Comparison of ENCODE assay signal across 29 mouse cellular contexts in the genomic region with DNA sequence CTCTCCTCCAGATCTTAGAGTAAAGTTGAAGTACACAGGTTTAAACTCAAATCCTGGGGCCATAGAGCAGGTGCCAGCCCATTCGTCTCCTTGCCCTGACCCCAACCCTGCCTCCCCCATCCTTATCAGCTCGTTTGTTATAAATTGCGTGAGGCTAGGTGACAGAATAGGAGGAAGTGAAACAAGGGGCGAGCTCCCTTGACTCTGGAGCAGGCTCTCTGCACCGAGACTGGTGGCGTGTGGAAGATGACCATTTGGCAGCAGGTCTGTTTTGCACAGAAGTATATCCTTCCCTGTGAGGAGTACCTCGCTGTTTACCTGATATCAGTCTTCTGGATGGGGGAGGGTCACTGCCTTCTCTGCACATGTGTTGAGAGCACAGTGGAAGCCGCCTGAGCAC. TPM values are rescaled to one million over a fixed set of nuclear protein-coding genes. Genes with fewer than 3 reads are reported as not detected.
A peak's percentile ranks its signal among the peaks of the same experiment; 100 is the strongest.
DNase-seq lines count a peak whose midpoint lies in the region; ATAC-seq and TF ChIP-seq lines count a peak whose summit lies in the region.
"Had no signal": no experiment of that assay in that cellular context is flagged by ENCODE, and none has a peak within 500 bp of the region (broad histone marks: within the 10 kb centered on the region; RNA-seq: fewer than 3 reads in every experiment).

No protein-coding gene starts in this region.

- no peaks in the 10 kb centered on the region for H3K27me3 ChIP-seq in heart, embryonic 11.5 days (ENCODE audit: control insufficient read depth, insufficient read depth, low read length)
- no peaks in the 10 kb centered on the region for H3K27me3 ChIP-seq in lung, embryonic 14.5 days (ENCODE audit: insufficient read depth, low read length)
- H3K27me3 ChIP-seq in splenic B cell, adult 2 months (ENCODE audit: control insufficient read depth, insufficient read depth, low read length, poor library complexity, severe bottlenecking): no peaks in the 10 kb centered on the region
- H3K27me3 ChIP-seq: embryonic facial prominence, embryonic 15.5 days; forebrain, embryonic 15.5 days; hindbrain, embryonic 13.5 days; limb, embryonic 12.5 days; neural tube, embryonic 15.5 days had no signal

- H3K9ac ChIP-seq in heart, embryonic 11.5 days (ENCODE audit: low read depth, low read length): no peak overlapping the region
- no peak overlapping the region for H3K9ac ChIP-seq in lung, embryonic 14.5 days
- H3K9ac ChIP-seq: embryonic facial prominence, embryonic 15.5 days; forebrain, embryonic 15.5 days; hindbrain, embryonic 13.5 days; limb, embryonic 12.5 days; liver, postnatal 0 days; neural tube, embryonic 15.5 days had no signal

- no peaks in the 10 kb centered on the region for H3K36me3 ChIP-seq in heart, embryonic 11.5 days (ENCODE audit: control insufficient read depth, insufficient read depth, low read length)
- H3K36me3 ChIP-seq in lung, embryonic 14.5 days (ENCODE audit: insufficient read depth): peaks cover 20% of the 10 kb centered on the region; the same call in 1 of the 2 replicates
- H3K36me3 ChIP-seq in splenic B cell, adult 2 months (ENCODE audit: control insufficient read depth, insufficient read depth, low read length, poor library complexity, severe bottlenecking): no peaks in the 10 kb centered on the region

- no peak for TF ChIP-seq CTCF in lung, embryonic 14.5 days (IDR thresholded peaks at IDR 0.05; ENCODE audit: low read depth)

- no peaks in the 10 kb centered on the region for H3K9me3 ChIP-seq in heart, embryonic 11.5 days (replicated peaks; ENCODE audit: control insufficient read depth, low read length)
- no peaks in the 10 kb centered on the region for H3K9me3 ChIP-seq in lung, embryonic 14.5 days (ENCODE audit: low read depth, low read length)
- H3K9me3 ChIP-seq: embryonic facial prominence, embryonic 15.5 days; forebrain, embryonic 15.5 days; hindbrain, embryonic 13.5 days; limb, embryonic 12.5 days; neural tube, embryonic 15.5 days had no signal

- peaks cover 16% of the 10 kb centered on the region; the same call in 1 of the 2 replicates for H3K4me1 ChIP-seq in heart, embryonic 11.5 days (ENCODE audit: control insufficient read depth, insufficient read depth, low read length)
- H3K4me1 ChIP-seq in lung, embryonic 14.5 days (ENCODE audit: insufficient read depth): no peaks in the 10 kb centered on the region
- H3K4me1 ChIP-seq: embryonic facial prominence, embryonic 15.5 days; forebrain, embryonic 15.5 days; hindbrain, embryonic 13.5 days; limb, embryonic 12.5 days; neural tube, embryonic 15.5 days had no signal

- H3K4me3 ChIP-seq in heart, embryonic 11.5 days (ENCODE audit: low read depth, low read length): no peak overlapping the region
- no peak overlapping the region for H3K4me3 ChIP-seq in lung, embryonic 14.5 days (ENCODE audit: low read depth, low read length)
- H3K4me3 ChIP-seq: embryonic facial prominence, embryonic 15.5 days; forebrain, embryonic 15.5 days; hindbrain, embryonic 13.5 days; limb, embryonic 12.5 days; neural tube, embryonic 15.5 days had no signal

- H3K4me2 ChIP-seq in heart, embryonic 11.5 days: peak overlapping the region; percentile 32
- no peak overlapping the region for H3K4me2 ChIP-seq in lung, embryonic 14.5 days
- H3K4me2 ChIP-seq: embryonic facial prominence, embryonic 15.5 days; forebrain, embryonic 15.5 days; hindbrain, embryonic 13.5 days; limb, embryonic 12.5 days; liver, embryonic 11.5 days; neural tube, embryonic 15.5 days had no signal

- ATAC-seq in heart, embryonic 11.5 days (replicated peaks; ENCODE audit: insufficient number of reproducible peaks, low FRiP score, low TSS enrichment): no peak
- no peak for ATAC-seq in lung, embryonic 14.5 days (ENCODE audit: insufficient read depth)
- ATAC-seq in granulocyte monocyte progenitor cell, adult 5-6 weeks (replicated peaks; ENCODE audit: poor library complexity, severe bottlenecking): peak; percentile 90
- ATAC-seq: forebrain, embryonic 15.5 days; liver, postnatal 0 days; midbrain, embryonic 16.5 days had no signal

- DNase-seq in heart, postnatal 4 days: no peak
- no peak for DNase-seq in lung, embryonic 14.5 days
- no peak for DNase-seq in lung, adult 18-20 months
- DNase-seq in splenic B cell, adult 2 months (ENCODE audit: low read depth, low spot score): peak; percentile 44
- DNase-seq in kidney, adult 11 months: no peak
- DNase-seq in embryo, embryonic 10.5 days (ENCODE audit: low spot score): no peak
- DNase-seq: adrenal gland, postnatal 10 days; cerebellum, adult 18-20 months; cerebellum, postnatal 14 days; embryo, embryonic 11 days; kidney, adult 18-20 months; kidney, postnatal 14 days; liver, postnatal 0 days had no signal

- H3K27ac ChIP-seq in heart, embryonic 11.5 days (ENCODE audit: low read depth, low read length): peak overlapping the region; percentile 66
- 0 out of 2 replicates have a peak overlapping the region, but pooled peaks have one; percentile 15 for H3K27ac ChIP-seq in lung, embryonic 14.5 days (ENCODE audit: low read depth)
- H3K27ac ChIP-seq: embryonic facial prominence, embryonic 15.5 days; forebrain, embryonic 15.5 days; hindbrain, embryonic 13.5 days; limb, embryonic 12.5 days; neural tube, embryonic 15.5 days had no signal

- WGBS in heart, embryonic 11.5 days (ENCODE audit: insufficient replicate concordance): 26% methylated on average over 8 of the region's 8 CpGs
- 32% methylated on average over 8 of the region's 8 CpGs for WGBS in lung, embryonic 14.5 days

RNA-seq across cellular contexts. Expression of a gene that starts 23.9 kb away (rescaled TPM):
- 11.8 and 13.6 TPM in 2 replicates for polyA plus RNA-seq in heart, embryonic 11.5 days (2014; fragmentation: Nextera tagmentation; extraction: Ambion mirVana)
- total RNA-seq in heart, postnatal 4 days (2021): 10 to 100 TPM; 11.7 to 11.9 TPM
- 27.9 and 29.5 TPM in 2 replicates for polyA plus RNA-seq in lung, embryonic 14.5 days (2014; fragmentation: Nextera tagmentation; extraction: Ambion mirVana)
- total RNA-seq in granulocyte monocyte progenitor cell, adult 5-6 weeks (2014; fragmentation: Nextera tagmentation): 1.3 and 5.5 TPM in 2 replicates
- total RNA-seq in granulocyte monocyte progenitor cell, adult 5-6 weeks (2017): 0.22 and 1.4 TPM in 2 replicates

RNA-seq across cellular contexts. Expression of a gene that starts 47.8 kb away (rescaled TPM):
- not detected in 2 replicates for polyA plus RNA-seq in heart, embryonic 11.5 days (2014; fragmentation: Nextera tagmentation; extraction: Ambion mirVana)
- not detected for total RNA-seq in heart, postnatal 4 days (2021)
- not detected in 2 replicates for polyA plus RNA-seq in lung, embryonic 14.5 days (2014; fragmentation: Nextera tagmentation; extraction: Ambion mirVana)
- not detected in 2 replicates for total RNA-seq in granulocyte monocyte progenitor cell, adult 5-6 weeks (2014; fragmentation: Nextera tagmentation)
- total RNA-seq in granulocyte monocyte progenitor cell, adult 5-6 weeks (2017): not detected in 2 replicates
- total RNA-seq: adrenal gland, postnatal 10 days; gastrocnemius, adult 8-10 months; layer of hippocampus, adult 18-20 months; layer of hippocampus, postnatal 25 days; left cerebral cortex, postnatal 14 days had no signal
- polyA plus RNA-seq: C2C12; forebrain, embryonic 15.5 days; gonadal fat pad, adult 2 months; hindbrain, embryonic 13.5 days; limb, embryonic 12.5 days; liver, embryonic 11.5 days; liver, postnatal 0 days; midbrain, embryonic 16.5 days; neural tube, embryonic 15.5 days; thymus, postnatal 0 days had no signal

RNA-seq across cellular contexts. Expression of a gene that starts 58.0 kb away (rescaled TPM):
- polyA plus RNA-seq in heart, embryonic 11.5 days (2014; fragmentation: Nextera tagmentation; extraction: Ambion mirVana): 112 and 136 TPM in 2 replicates
- total RNA-seq in heart, postnatal 4 days (2021): 10 to 100 TPM; 31.0 to 32.9 TPM
- 77.4 and 82.8 TPM in 2 replicates for polyA plus RNA-seq in lung, embryonic 14.5 days (2014; fragmentation: Nextera tagmentation; extraction: Ambion mirVana)
- 8.2 and 12.7 TPM in 2 replicates for total RNA-seq in granulocyte monocyte progenitor cell, adult 5-6 weeks (2014; fragmentation: Nextera tagmentation)
- total RNA-seq in granulocyte monocyte progenitor cell, adult 5-6 weeks (2017): 16.4 and 20.8 TPM in 2 replicates

RNA-seq across cellular contexts. Expression of a gene that starts 59.2 kb away (rescaled TPM):
- 0.03 TPM in 2 replicates for polyA plus RNA-seq in heart, embryonic 11.5 days (2014; fragmentation: Nextera tagmentation; extraction: Ambion mirVana)
- total RNA-seq in heart, postnatal 4 days (2021): not detected
- not detected in 2 replicates for polyA plus RNA-seq in lung, embryonic 14.5 days (2014; fragmentation: Nextera tagmentation; extraction: Ambion mirVana)
- total RNA-seq in granulocyte monocyte progenitor cell, adult 5-6 weeks (2014; fragmentation: Nextera tagmentation): not detected in 2 replicates
- total RNA-seq in granulocyte monocyte progenitor cell, adult 5-6 weeks (2017): not detected in 2 replicates
- total RNA-seq: adrenal gland, postnatal 10 days; gastrocnemius, adult 8-10 months; layer of hippocampus, adult 18-20 months; layer of hippocampus, postnatal 25 days; left cerebral cortex, postnatal 14 days had no signal
- polyA plus RNA-seq: C2C12; forebrain, embryonic 15.5 days; gonadal fat pad, adult 2 months; hindbrain, embryonic 13.5 days; limb, embryonic 12.5 days; liver, embryonic 11.5 days; liver, postnatal 0 days; midbrain, embryonic 16.5 days; neural tube, embryonic 15.5 days; thymus, postnatal 0 days had no signal
